Mouse (Mus musculus) small intestine, adult 2 months (tissue): ENCODE results near the gene Tat. TPM values are rescaled to one million over a fixed set of nuclear protein-coding genes. Genes with fewer than 3 reads are reported as not detected.

Experiments
- H3K27ac ChIP-seq: fragments of 200-500 bp; 2 replicates; pipeline ENCODE4 v1.5.1; 2012; ENCODE audit warnings: low read depth, low read length, control low read depth, inconsistent platforms; ENCODE audit not compliant: insufficient read depth
- H3K27me3 ChIP-seq: fragments of 200-500 bp; 2 replicates; pipeline ENCODE4 v1.6.1; 2012; ENCODE audit warnings: mild to moderate bottlenecking, moderate library complexity, low read length, inconsistent platforms; ENCODE audit not compliant: control insufficient read depth, insufficient read depth
- H3K36me3 ChIP-seq: fragments of 200-500 bp; 2 replicates; pipeline ENCODE4 v1.6.1; 2012; ENCODE audit warnings: mild to moderate bottlenecking, low read length, control low read depth, inconsistent platforms; ENCODE audit not compliant: control insufficient read depth, insufficient read depth
- H3K4me1 ChIP-seq: fragments of 200-500 bp; 2 replicates; pipeline ENCODE4 v1.6.1; 2012; ENCODE audit warnings: low read length, inconsistent platforms, mixed read lengths; ENCODE audit not compliant: control insufficient read depth, insufficient read depth, insufficient read length
- H3K4me3 ChIP-seq: fragments of 200-500 bp; 2 replicates; pipeline ENCODE4 v1.5.1; 2012; ENCODE audit warnings: low read depth, mild to moderate bottlenecking, control low read depth, inconsistent platforms, low read length, moderate library complexity
- CTCF ChIP-seq: fragments of 200-500 bp; IDR thresholded peaks from 2 replicates; pipeline ENCODE4 v1.5.1; 2012; ENCODE audit warnings: low read depth, mild to moderate bottlenecking, control low read depth, inconsistent platforms, low read length, moderate library complexity, mixed read lengths; ENCODE audit not compliant: insufficient replicate concordance, insufficient read length; ENCODE audit errors: extremely low read depth
- POLR2A ChIP-seq: fragments of 200-500 bp; IDR thresholded peaks from 2 replicates; pipeline ENCODE4 v1.6.1; 2012; ENCODE audit warnings: low read depth, mild to moderate bottlenecking, control low read depth, inconsistent platforms, low read length, moderate library complexity
- WGBS: fragments of 180-500 bp; shearing (Covaris S2); methylation state at CpG from one replicate; pipeline ENCODE4 v1.1.7; 2018; 5-methylcytosine and 5-hydroxymethylcytosine counted together
- polyA plus RNA-seq: library from polyadenylated mRNA; depleted of rRNA; stranded (reverse); fragments of >200 nt; gene quantifications from 2 replicates; pipeline ENCODE4 v1.2.3, GENCODE M21; 2012

Gene Tat
- polyA plus RNA-seq, 1 experiment: not detected

DNA sequence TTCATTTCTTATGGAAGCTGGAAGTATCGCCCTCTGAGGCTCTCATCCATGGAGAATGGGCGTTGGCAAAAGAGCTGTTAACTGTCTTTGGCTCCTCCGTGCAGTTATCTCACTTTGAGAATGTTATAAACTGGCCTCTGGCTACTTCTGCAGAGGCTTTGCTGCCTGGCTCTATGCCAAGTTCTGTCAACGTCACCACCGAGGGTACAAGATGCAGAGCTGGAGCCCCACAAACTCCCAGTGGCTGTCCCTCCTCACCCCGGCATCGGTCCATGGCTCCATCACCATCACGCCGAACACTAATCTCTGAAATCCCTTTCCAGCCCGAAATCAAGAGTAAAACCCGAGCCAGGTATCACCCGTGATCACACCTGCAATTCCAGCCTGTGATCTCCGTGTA is 26.8 kb upstream of the Tat start:
- Histone ChIP-seq H3K4me1 (peaks cover 21% of the 10 kb centered on the region; the same call in 1 of the 2 replicates), H3K27me3 (0 out of 2 replicates have a peak, but pooled peaks cover 5% of the 10 kb centered on the region), H3K36me3 (peaks cover 10% of the 10 kb centered on the region), H3K27ac (no peak overlapping the region), H3K4me3 (no peak overlapping the region)
- TF ChIP-seq CTCF: no peak
- no peak for TF ChIP-seq POLR2A
- WGBS: 46% methylated on average over 13 of the region's 13 CpGs

DNA sequence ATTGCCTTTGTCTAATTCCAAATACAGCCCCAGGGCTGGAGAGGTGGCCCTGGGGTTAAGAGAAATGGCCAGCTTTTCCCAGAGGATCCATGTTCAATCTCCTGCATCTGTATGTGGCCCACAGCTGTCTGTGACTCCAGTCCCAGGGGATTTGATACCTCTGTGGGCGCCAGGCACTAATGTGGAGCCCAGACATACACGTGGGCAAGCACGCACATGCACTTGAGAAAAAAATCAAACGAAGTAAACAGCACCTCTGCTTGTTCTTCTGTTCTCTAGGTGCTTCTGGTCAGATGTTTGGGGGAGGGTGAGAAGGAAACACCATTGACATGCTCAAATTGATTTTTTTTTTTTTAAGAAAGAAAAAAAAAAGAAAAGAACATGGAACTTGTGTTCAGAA is 26.1 kb upstream of the Tat start:
- Histone ChIP-seq H3K36me3 (peaks cover 4% of the 10 kb centered on the region), H3K27me3 (0 out of 2 replicates have a peak, but pooled peaks cover 5% of the 10 kb centered on the region), H3K4me1 (peaks cover 14% of the 10 kb centered on the region; the same call in 1 of the 2 replicates), H3K27ac (no peak overlapping the region), H3K4me3 (no peak overlapping the region)
- no peak for TF ChIP-seq POLR2A
- TF ChIP-seq CTCF: no peak
- 75% methylated on average over 4 of the region's 4 CpGs for WGBS

DNA sequence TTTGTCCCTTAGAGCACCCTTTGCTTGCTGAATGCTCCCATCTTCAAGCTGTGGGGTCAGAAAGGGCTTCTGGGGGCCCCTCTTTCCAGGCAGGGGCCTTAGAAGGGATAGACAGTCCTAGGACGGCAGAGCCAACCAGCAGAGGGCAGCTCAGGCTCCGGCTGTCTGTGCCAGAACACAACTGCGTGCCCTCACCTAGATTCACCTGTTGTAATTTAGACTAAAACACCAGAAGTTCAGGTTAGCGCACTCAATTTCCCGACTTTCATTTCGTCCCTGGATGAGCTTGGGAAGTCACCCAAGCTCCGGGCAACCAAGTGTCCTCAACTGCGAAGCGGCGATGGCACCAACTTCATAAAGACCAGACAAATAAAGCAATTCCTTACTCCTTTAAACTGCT is 21.4 kb upstream of the Tat start:
- WGBS: 41% methylated on average over 10 of the region's 10 CpGs
- no peak overlapping the region for H3K27ac ChIP-seq
- TF ChIP-seq CTCF (peak; percentile 40; the same call in 1 of the 2 replicates), POLR2A (no peak)
- no peaks in the 10 kb centered on the region for H3K4me1 ChIP-seq
- no peak overlapping the region for H3K4me3 ChIP-seq
- no peaks in the 10 kb centered on the region for H3K27me3 ChIP-seq
- no peaks in the 10 kb centered on the region for H3K36me3 ChIP-seq

DNA sequence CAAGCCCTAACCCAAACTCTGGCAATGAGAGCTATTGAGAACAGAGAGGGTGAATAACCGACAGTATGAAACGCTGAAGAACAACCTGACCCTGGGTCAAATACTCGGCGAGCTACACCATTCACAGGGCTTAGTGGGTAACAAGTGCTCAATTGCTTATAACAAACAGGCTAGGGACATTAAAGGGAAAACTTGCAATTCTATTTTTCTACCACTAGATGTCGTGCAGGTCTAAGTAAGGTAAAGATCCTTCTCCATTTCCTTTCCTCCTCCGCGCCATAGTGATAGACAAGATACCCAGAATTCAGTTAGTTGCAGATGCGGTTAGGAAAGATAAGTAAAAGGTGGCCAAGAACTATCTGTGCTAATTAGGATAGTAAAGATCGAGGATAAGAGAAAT is 19.9 kb upstream of the Tat start:
- Histone ChIP-seq H3K27ac (no peak overlapping the region), H3K36me3 (no peaks in the 10 kb centered on the region), H3K27me3 (no peaks in the 10 kb centered on the region), H3K4me3 (no peak overlapping the region), H3K4me1 (no peaks in the 10 kb centered on the region)
- 3% methylated on average over 9 of the region's 9 CpGs for WGBS
- TF ChIP-seq POLR2A (no peak), CTCF (no peak)

DNA sequence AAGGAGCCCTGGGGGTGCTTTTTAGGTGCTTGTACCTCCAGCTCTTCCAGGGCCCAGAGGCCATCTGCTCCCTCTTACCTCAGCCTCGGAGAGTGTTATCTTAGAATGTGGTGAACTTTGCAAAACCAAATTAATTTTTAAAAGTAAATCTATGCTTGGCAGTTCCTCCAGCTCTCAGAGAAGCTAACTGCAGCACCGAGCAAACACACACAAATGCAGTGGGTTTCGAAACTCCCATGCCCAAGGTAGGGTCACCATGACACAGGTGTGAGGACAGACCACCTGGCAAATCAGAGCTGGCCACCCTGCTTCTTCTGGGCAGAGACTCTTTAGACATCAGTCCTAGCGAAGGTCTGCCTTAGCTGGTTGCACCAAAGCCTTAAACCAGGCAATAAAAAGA is 17.3 kb upstream of the Tat start:
- no peak for TF ChIP-seq POLR2A
- TF ChIP-seq CTCF: no peak
- 80% methylated on average over 4 of the region's 4 CpGs for WGBS
- Histone ChIP-seq H3K27ac (no peak overlapping the region), H3K4me3 (no peak overlapping the region), H3K36me3 (no peaks in the 10 kb centered on the region), H3K4me1 (no peaks in the 10 kb centered on the region), H3K27me3 (no peaks in the 10 kb centered on the region)

DNA sequence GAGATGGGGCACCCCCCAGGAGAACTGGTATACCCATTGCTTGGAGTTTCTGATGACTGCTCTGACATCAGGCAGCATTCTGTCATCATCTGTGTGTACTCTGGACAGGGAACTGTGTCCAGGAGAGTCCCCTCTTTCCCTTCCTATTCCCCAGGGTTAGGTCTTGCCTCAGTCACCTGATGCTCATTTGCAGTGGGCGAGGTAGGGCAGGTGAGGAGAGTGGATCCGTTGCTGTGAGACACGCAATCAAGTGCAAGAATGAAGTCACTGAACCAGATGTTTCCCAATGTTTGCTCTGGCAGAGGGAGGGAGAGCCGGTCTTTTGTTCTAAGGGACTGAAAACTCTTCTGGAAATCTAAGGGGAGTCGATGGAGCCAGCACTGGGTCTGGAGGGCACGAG is 10.9 kb upstream of the Tat start:
- Histone ChIP-seq H3K27ac (no peak overlapping the region), H3K27me3 (no peaks in the 10 kb centered on the region), H3K4me1 (no peaks in the 10 kb centered on the region; the same call in 1 of the 2 replicates), H3K36me3 (no peaks in the 10 kb centered on the region), H3K4me3 (no peak overlapping the region)
- no peak for TF ChIP-seq CTCF
- TF ChIP-seq POLR2A: no peak
- 20% methylated on average over 6 of the region's 6 CpGs for WGBS

DNA sequence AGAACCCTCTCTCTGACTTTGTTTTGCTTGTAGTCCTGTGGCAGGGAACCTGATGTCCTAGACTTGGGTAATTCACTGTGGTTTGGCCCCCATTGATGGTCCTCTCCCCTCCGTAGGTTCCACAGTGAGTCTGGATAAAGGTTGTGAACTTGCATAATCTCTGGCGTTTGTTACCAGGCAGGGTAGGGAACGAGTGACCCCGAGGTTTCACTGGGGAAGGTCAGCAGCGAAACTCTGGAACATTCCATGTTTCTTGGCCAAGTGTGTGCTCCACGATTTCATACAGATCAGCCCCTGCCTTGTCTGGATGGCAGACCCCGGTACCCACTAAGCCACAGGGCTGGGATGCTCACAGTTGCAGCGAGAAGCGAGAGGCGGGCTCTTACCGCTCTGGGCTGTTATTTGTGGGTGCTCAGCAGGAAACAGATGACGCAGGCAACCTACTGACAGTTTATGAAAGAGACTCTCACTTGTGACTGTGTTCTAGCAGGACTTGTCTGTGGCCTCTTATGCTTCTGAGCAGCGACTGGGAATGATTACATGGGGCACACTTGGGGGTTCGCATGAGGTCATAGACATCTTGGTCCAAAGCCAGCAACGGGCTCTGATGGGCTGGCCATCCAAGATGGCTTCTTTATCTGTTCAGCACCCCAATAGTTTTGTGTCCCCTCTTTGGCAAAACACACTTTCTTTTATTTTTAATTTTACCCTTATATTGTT is 7.7 kb upstream of the Tat start:
- 82% methylated on average over 15 of the region's 15 CpGs for WGBS
- no peaks in the 10 kb centered on the region for H3K36me3 ChIP-seq
- no peak overlapping the region for H3K4me3 ChIP-seq
- H3K27ac ChIP-seq: no peak overlapping the region
- H3K4me1 ChIP-seq: peaks cover 4% of the 10 kb centered on the region; the same call in 1 of the 2 replicates
- no peaks in the 10 kb centered on the region for H3K27me3 ChIP-seq
- TF ChIP-seq POLR2A: no peak
- TF ChIP-seq CTCF: no peak
